Mouse (Mus musculus): ENCODE results near the gene Kank3. TPM values are rescaled to one million over a fixed set of nuclear protein-coding genes. Genes with fewer than 3 reads are reported as not detected.

Gene Kank3
- polyA plus RNA-seq, 1 experiment from 2014 or later, result 4.1 TPM

GRCm38 (mm10) chr17:33844196-33844595 is 33.9 kb downstream of the Kank3 start:
- no peaks in the 10 kb centered on the region for H3K27me3 ChIP-seq
- no peak for TF ChIP-seq CTCF (IDR thresholded peaks at IDR 0.05)
- ATAC-seq, result no peak
- ChIA-PET CTCF (interaction anchor here (0.9 to 1.3 kb wide), 2 partner anchors 8 to 21 kb away, joined by 3 read pairs; no protein-coding TSS in a partner anchor), POLR2A (interaction anchor here (0.6 to 1.8 kb wide), 2 partner anchors 9 to 19 kb away, joined by 4 to 6 read pairs; partner anchors contain the start of genes Ndufa7 and Rps28)
- in situ Hi-C loops (cut with MboI; ENCODE audit: low pct_unique_long_range_greater_than_20kb), result no loop called here
- no peak for DNase-seq (ENCODE audit: low read depth, low spot score)

- H3K27me3 ChIP-seq, result no peaks in the 10 kb centered on the region
- no peak for TF ChIP-seq CTCF (IDR thresholded peaks at IDR 0.05)
- CTCF ChIA-PET, result no interaction called here
- POLR2A ChIA-PET, result no interaction called here
- in situ Hi-C loops (cut with MboI; ENCODE audit: low pct_unique_long_range_greater_than_20kb), result no loop called here
- ATAC-seq, result no peak
- DNase-seq (ENCODE audit: low read depth, low spot score), result no peak
Observed at GRCm38 (mm10) chr17:33848139-33848538, 37.8 kb downstream of the Kank3 start.

- in situ Hi-C loops (cut with MboI; ENCODE audit: low pct_unique_long_range_greater_than_20kb), result no loop called here
- POLR2A ChIA-PET, result no interaction called here
- DNase-seq (ENCODE audit: low read depth, low spot score), result no peak
- CTCF ChIA-PET, result no interaction called here
- no peak for ATAC-seq
- no peak for TF ChIP-seq CTCF (IDR thresholded peaks at IDR 0.05)
- no peaks in the 10 kb centered on the region for H3K27me3 ChIP-seq
Observed at GRCm38 (mm10) chr17:33851331-33851730, 41.0 kb downstream of the Kank3 start.

GRCm38 (mm10) chr17:33857816-33858215 is 47.5 kb downstream of the Kank3 start:
- H3K27me3 ChIP-seq, result no peaks in the 10 kb centered on the region
- in situ Hi-C loops (cut with MboI; ENCODE audit: low pct_unique_long_range_greater_than_20kb), result no loop called here
- no peak for TF ChIP-seq CTCF (IDR thresholded peaks at IDR 0.05)
- no peak for ATAC-seq
- CTCF ChIA-PET, result no interaction called here
- DNase-seq (ENCODE audit: low read depth, low spot score), result no peak
- POLR2A ChIA-PET, result no interaction called here

GRCm38 (mm10) chr17:33865330-33866030 is 55.2 kb downstream of the Kank3 start:
- peak; percentile 10 for DNase-seq (ENCODE audit: low read depth, low spot score)

More at GRCm38 (mm10) chr17:33865330-33866030, 55.2 kb downstream of the Kank3 start:
- TF ChIP-seq CTCF (IDR thresholded peaks at IDR 0.05), result peak; percentile 75
- CTCF ChIA-PET, result interaction anchor here (0.9 to 1.5 kb wide), 4 partner anchors 9 to 24 kb away, joined by 3 to 4 read pairs (median 3); no protein-coding TSS in a partner anchor
- POLR2A ChIA-PET, result no interaction called here
- peak; percentile 51 for ATAC-seq
- no peaks in the 10 kb centered on the region for H3K27me3 ChIP-seq
- in situ Hi-C loops (cut with MboI; ENCODE audit: low pct_unique_long_range_greater_than_20kb), result no loop called here

Other genes with a start within 250 kb of the Kank3 start
- 33.0 TPM for gene Zfp414, start 181.4 kb upstream of the Kank3 start, polyA plus RNA-seq (2021)
- gene Pram1, start 172.5 kb upstream of the Kank3 start, polyA plus RNA-seq (2021), result 0.56 TPM
- gene Hnrnpm, start 123.7 kb upstream of the Kank3 start, polyA plus RNA-seq (2021), result 248 TPM
- 77.2 TPM for gene March2, start 91.8 kb upstream of the Kank3 start, polyA plus RNA-seq (2021)
- gene Rab11b, start 50.0 kb upstream of the Kank3 start, polyA plus RNA-seq (2021), result 222 TPM
- gene Angptl4, start 28.7 kb upstream of the Kank3 start, polyA plus RNA-seq (2021), result 1.8 TPM
- gene Rps28, start 14.0 kb downstream of the Kank3 start, polyA plus RNA-seq (2021), result 1,207 TPM
- 361 TPM for gene Ndufa7, start 14.1 kb downstream of the Kank3 start, polyA plus RNA-seq (2021)
- 43.1 TPM for gene Cd320, start 32.6 kb downstream of the Kank3 start, polyA plus RNA-seq (2021)
- gene Gm7029, start 63.3 kb downstream of the Kank3 start, polyA plus RNA-seq (2021), result not detected
- 54.0 TPM for gene Kifc1, start 80.1 kb downstream of the Kank3 start, polyA plus RNA-seq (2021)
- not detected for gene Platr17, start 94.6 kb downstream of the Kank3 start, polyA plus RNA-seq (2021)
- 37.4 TPM for gene Daxx, start 98.9 kb downstream of the Kank3 start, polyA plus RNA-seq (2021)
- gene Tapbp, start 105.4 kb downstream of the Kank3 start, polyA plus RNA-seq (2021), result 155 TPM
- gene Zbtb22, start 105.4 kb downstream of the Kank3 start, polyA plus RNA-seq (2021), result 30.7 TPM
- gene Rgl2, start 119.0 kb downstream of the Kank3 start, polyA plus RNA-seq (2021), result 59.6 TPM
- 115 TPM for gene Pfdn6, start 129.8 kb downstream of the Kank3 start, polyA plus RNA-seq (2021)
- 35.8 TPM for gene Wdr46, start 130.1 kb downstream of the Kank3 start, polyA plus RNA-seq (2021)
- gene B3galt4, start 141.0 kb downstream of the Kank3 start, polyA plus RNA-seq (2021), result 2.8 TPM
- gene Vps52, start 145.3 kb downstream of the Kank3 start, polyA plus RNA-seq (2021), result 56.9 TPM
- 1,854 TPM for gene Rps18, start 145.5 kb downstream of the Kank3 start, polyA plus RNA-seq (2021)
- gene H2-K1, start 189.8 kb downstream of the Kank3 start, polyA plus RNA-seq (2021), result 79.5 TPM
- gene Ring1, start 214.2 kb downstream of the Kank3 start, polyA plus RNA-seq (2021), result 31.1 TPM
- 49.3 TPM for gene H2-Ke6, start 217.5 kb downstream of the Kank3 start, polyA plus RNA-seq (2021)
- 189 TPM for gene Slc39a7, start 221.2 kb downstream of the Kank3 start, polyA plus RNA-seq (2021)
- 57.1 TPM for gene Rxrb, start 221.3 kb downstream of the Kank3 start, polyA plus RNA-seq (2021)
- gene Col11a2, start 228.9 kb downstream of the Kank3 start, polyA plus RNA-seq (2021), result 0.60 TPM